Mouse (Mus musculus): ENCODE measurements around the gene Zscan4-ps1. TPM values are rescaled to one million over a fixed set of nuclear protein-coding genes. Genes with fewer than 3 reads are reported as not detected.
"Not testable (repeated sequence)": the region's sequence is repeated elsewhere in the genome, so short reads cannot be mapped to it uniquely, and the experiment has no call there.

Gene Zscan4-ps1
- not detected in 2 replicates for polyA plus RNA-seq (2015; fragmentation: Nextera tagmentation; extraction: Ambion mirVana)

DNA sequence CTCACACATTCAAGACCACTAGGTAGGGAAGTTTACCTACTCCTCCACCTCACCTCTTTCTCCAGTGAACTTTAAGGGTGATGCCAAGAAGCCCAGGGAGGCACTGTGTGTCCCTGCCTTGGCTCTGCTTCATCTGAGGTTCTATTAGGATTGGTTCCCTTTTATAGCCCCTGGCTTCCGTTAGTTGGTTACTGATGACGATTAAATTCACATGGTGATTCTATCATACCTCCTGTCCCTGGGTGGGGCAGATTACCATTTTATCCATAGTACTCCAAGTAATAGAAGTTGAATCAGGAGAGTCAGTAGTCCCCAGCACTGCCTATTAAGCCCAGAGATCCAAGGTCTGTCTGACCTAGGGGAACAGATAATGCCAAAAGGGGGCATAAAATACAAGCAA, at the start of gene Zscan4-ps1:
Zscan4-ps1 (minus strand) TSS at position 101 of the 400 bp plus-strand sequence.
- H3K4me2 ChIP-seq; H3K9ac ChIP-seq (replicated peaks); H3K36me3 ChIP-seq; H3K27me3 ChIP-seq (replicated peaks); H3K27ac ChIP-seq (replicated peaks); ATAC-seq (ENCODE audit: low FRiP score); H3K4me1 ChIP-seq; H3K9me3 ChIP-seq (replicated peaks); H3K4me3 ChIP-seq (replicated peaks): not testable (repeated sequence)
- 95% methylated on average over 2 of the region's 2 CpGs for WGBS

Other genes with a start within 250 kb of the Zscan4-ps1 start
- not detected in 2 replicates for gene Zscan4b, start 164.6 kb downstream of the Zscan4-ps1 start, polyA plus RNA-seq (2015; fragmentation: Nextera tagmentation; extraction: Ambion mirVana)
- not detected in 2 replicates for gene Zscan4c, start 63.9 kb downstream of the Zscan4-ps1 start, polyA plus RNA-seq (2015; fragmentation: Nextera tagmentation; extraction: Ambion mirVana)
- gene Zscan4d, start 96.5 kb upstream of the Zscan4-ps1 start, polyA plus RNA-seq (2015; fragmentation: Nextera tagmentation; extraction: Ambion mirVana), result not detected in 2 replicates
- not detected in 2 replicates for gene Zscan4e, start 241.0 kb upstream of the Zscan4-ps1 start, polyA plus RNA-seq (2015; fragmentation: Nextera tagmentation; extraction: Ambion mirVana)